Mouse (Mus musculus) ES-Bruce4 (cell line): ENCODE measurements around the gene Ccr8.

Source experiments
- CTCF ChIP-seq: IDR thresholded peaks from one replicate; pipeline ENCODE4 v1.8.1; 2011; ENCODE audit warnings: low read depth, low read length
- EP300 ChIP-seq: IDR thresholded peaks from 2 replicates; pipeline ENCODE4 v1.6.1; 2011; ENCODE audit warnings: low read depth, low read length; ENCODE audit not compliant: insufficient read depth

DNA sequence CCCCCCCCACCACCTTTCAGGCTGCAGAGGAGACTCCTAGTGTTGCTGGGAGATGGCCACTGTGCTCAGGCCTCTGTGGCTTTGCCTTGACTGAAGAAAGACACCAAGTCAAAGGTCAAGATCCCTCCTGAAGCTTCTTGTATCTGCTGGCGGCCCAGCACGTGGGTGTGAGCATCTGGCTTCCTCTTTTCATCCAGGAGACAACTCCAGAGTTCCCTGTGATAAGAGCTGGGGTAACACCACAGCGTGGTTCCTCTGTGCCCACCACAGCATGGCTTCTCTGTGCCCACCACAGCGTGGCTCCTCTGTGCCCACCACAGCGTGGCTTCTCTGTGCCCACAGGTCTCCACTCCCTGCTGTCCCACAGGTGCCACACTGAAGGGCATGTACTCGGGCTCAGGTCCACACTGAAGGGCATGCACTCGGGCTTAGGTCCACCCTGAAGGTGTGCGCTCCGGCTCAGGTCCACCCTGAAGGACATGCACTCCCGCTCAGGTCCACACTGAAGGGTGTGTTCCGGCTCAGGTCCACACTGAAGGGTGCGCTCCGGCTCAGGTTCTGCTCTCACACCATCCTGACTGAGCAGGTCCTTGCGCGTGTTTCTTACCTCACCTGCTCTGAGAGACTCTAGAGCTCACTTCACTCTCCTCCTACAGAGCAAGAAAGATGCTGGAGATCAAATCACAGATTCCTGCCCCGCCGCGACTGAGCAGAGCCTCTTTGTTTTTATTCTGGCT is 8.6 kb upstream of the Ccr8 start:
- TF ChIP-seq CTCF (no peak), EP300 (no peak)
